Mouse (Mus musculus): ENCODE measurements around the gene Pcgf2. TPM values are rescaled to one million over a fixed set of nuclear protein-coding genes. Genes with fewer than 3 reads are reported as not detected.

The Pcgf2 gene
- total and polyA plus RNA-seq, 2 experiments = 0.37 to 12.0 TPM

DNA sequence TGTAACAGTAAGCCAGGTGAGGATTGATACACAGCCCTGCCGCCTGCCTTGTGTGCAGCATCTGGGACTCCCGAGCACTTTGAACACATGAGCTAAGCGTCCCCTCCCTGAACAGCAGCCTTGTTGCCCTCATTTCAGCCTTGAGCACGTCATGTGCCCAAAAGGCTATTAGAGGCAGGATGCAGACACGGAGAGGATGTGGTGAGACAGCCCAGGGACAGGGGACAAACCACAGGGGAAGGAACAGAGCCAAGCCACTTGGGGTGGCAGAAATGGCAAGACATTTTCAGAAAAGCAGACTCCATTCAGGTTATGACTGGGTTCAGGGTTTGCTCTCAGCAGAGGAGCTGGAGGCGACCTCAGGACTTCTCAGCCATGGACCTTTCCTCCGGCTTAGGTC, 28.0 kb upstream of the Pcgf2 start:
- Histone ChIP-seq H3K4me1 (ENCODE audit: control insufficient read depth, insufficient read depth, low read length) (0 out of 2 replicates have a peak, but pooled peaks cover 1% of the 10 kb centered on the region), H3K36me3 (ENCODE audit: control insufficient read depth, insufficient read depth, low read length) (peaks cover 16% of the 10 kb centered on the region), H3K79me2 (ENCODE audit: control insufficient read depth, insufficient read depth, low read length) (no peaks in the 10 kb centered on the region), H3K9ac (ENCODE audit: low read depth, low read length) (no peak overlapping the region), H3K27me3 (ENCODE audit: control insufficient read depth, insufficient read depth, low read length) (no peaks in the 10 kb centered on the region), H3K27ac (replicated peaks; ENCODE audit: insufficient read depth, low read depth, low read length) (no peak overlapping the region), H3K4me3 (ENCODE audit: insufficient read depth, low read depth, low read length) (no peak overlapping the region)
- no peak for DNase-seq (ENCODE audit: extremely low read depth, low read depth, low spot score)
- TF ChIP-seq CTCF (IDR thresholded peaks at IDR 0.05; ENCODE audit: low read depth, low read length) (no peak), POLR2A (IDR thresholded peaks at IDR 0.05; ENCODE audit: extremely low read depth, insufficient read depth, low read length) (no peak)
- 87% methylated on average over 7 of the region's 7 CpGs for WGBS

DNA sequence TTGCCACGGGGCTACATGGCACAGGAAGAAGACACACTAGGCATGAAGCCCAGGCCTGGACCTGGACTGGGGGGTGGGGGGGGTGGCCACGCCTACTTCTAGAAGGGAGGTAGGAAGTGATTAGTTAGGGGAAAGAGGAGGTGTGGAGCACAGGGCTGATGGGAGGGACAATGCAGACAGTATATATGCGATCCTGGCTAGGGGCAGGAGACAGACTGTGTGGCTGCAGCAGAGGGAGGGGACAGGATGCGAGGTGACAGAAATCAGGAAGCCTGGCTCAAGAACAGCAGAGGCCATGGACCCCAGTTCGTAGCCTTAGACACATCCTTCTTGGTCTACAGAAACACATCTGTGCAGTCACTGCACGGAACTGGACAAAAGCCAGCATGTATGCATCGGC, 23.4 kb upstream of the Pcgf2 start:
- Histone ChIP-seq H3K79me2 (ENCODE audit: control insufficient read depth, insufficient read depth, low read length) (no peaks in the 10 kb centered on the region), H3K9ac (ENCODE audit: low read depth, low read length) (no peak overlapping the region), H3K27ac (replicated peaks; ENCODE audit: insufficient read depth, low read depth, low read length) (no peak overlapping the region), H3K4me3 (ENCODE audit: insufficient read depth, low read depth, low read length) (no peak overlapping the region), H3K36me3 (ENCODE audit: control insufficient read depth, insufficient read depth, low read length) (peaks cover 16% of the 10 kb centered on the region; the same call in 1 of the 2 replicates), H3K4me1 (ENCODE audit: control insufficient read depth, insufficient read depth, low read length) (0 out of 2 replicates have a peak, but pooled peaks cover 1% of the 10 kb centered on the region), H3K27me3 (ENCODE audit: control insufficient read depth, insufficient read depth, low read length) (no peaks in the 10 kb centered on the region)
- TF ChIP-seq POLR2A (IDR thresholded peaks at IDR 0.05; ENCODE audit: extremely low read depth, insufficient read depth, low read length) (no peak), CTCF (IDR thresholded peaks at IDR 0.05; ENCODE audit: low read depth, low read length) (no peak)
- no peak for DNase-seq (ENCODE audit: extremely low read depth, low read depth, low spot score)
- 73% methylated on average over 7 of the region's 7 CpGs for WGBS

DNA sequence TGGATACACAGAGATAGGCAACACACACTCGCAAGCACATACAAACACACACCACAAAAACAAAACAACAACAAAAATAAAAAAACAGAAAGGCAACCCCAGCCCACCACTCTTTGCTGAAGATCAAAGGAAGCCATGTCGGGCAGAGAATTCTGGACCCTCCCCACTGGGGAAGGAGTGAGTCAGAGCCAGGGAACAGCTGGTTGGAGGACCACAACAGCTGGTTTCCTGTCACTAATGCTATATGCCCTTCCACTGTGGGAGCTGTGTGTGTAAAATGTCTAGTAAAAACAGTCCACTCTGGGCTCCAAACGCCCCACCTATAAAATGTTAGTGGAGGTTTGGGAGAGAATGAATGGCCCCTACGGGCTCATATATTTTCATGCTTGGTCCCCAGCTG, 21.0 kb upstream of the Pcgf2 start:
- Histone ChIP-seq H3K9ac (ENCODE audit: low read depth, low read length) (no peak overlapping the region), H3K4me1 (ENCODE audit: control insufficient read depth, insufficient read depth, low read length) (0 out of 2 replicates have a peak, but pooled peaks cover 1% of the 10 kb centered on the region), H3K27me3 (ENCODE audit: control insufficient read depth, insufficient read depth, low read length) (no peaks in the 10 kb centered on the region), H3K4me3 (ENCODE audit: insufficient read depth, low read depth, low read length) (no peak overlapping the region), H3K27ac (replicated peaks; ENCODE audit: insufficient read depth, low read depth, low read length) (no peak overlapping the region), H3K36me3 (ENCODE audit: control insufficient read depth, insufficient read depth, low read length) (peaks cover 13% of the 10 kb centered on the region; the same call in 1 of the 2 replicates), H3K79me2 (ENCODE audit: control insufficient read depth, insufficient read depth, low read length) (no peaks in the 10 kb centered on the region)
- 93% methylated on average over 4 of the region's 4 CpGs for WGBS
- TF ChIP-seq CTCF (IDR thresholded peaks at IDR 0.05; ENCODE audit: low read depth, low read length) (no peak), POLR2A (IDR thresholded peaks at IDR 0.05; ENCODE audit: extremely low read depth, insufficient read depth, low read length) (no peak)
- no peak for DNase-seq (ENCODE audit: extremely low read depth, low read depth, low spot score)

DNA sequence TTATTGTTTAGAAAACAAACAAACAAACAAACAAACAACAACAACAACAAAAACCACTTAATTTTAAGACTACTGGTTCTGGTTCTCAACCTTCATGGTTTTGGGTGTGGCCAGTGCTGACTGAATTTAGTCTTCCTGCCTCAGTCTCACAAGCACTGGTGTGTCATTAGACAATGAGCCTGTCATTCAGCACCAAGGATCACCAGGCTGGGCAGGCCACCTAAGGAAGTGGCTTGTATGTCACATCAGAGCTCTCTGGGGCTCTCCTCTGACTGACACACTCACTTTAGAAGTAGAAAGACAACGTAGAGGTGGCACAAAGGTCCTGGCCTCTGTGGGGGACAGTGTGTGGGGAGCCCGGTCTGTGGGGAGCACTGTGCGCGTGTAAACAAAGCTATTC, 18.7 kb upstream of the Pcgf2 start:
- no peak for DNase-seq (ENCODE audit: extremely low read depth, low read depth, low spot score)
- peaks cover 9% of the 10 kb centered on the region; the same call in 1 of the 2 replicates for H3K4me1 ChIP-seq (ENCODE audit: control insufficient read depth, insufficient read depth, low read length)
- H3K4me3 ChIP-seq (ENCODE audit: insufficient read depth, low read depth, low read length) = no peak overlapping the region
- WGBS = 84% methylated on average over 4 of the region's 4 CpGs
- H3K79me2 ChIP-seq (ENCODE audit: control insufficient read depth, insufficient read depth, low read length) = no peaks in the 10 kb centered on the region
- no peak overlapping the region for H3K27ac ChIP-seq (replicated peaks; ENCODE audit: insufficient read depth, low read depth, low read length)
- TF ChIP-seq POLR2A (IDR thresholded peaks at IDR 0.05; ENCODE audit: extremely low read depth, insufficient read depth, low read length) (no peak), CTCF (IDR thresholded peaks at IDR 0.05; ENCODE audit: low read depth, low read length) (no peak)
- no peak overlapping the region for H3K9ac ChIP-seq (ENCODE audit: low read depth, low read length)
- H3K27me3 ChIP-seq (ENCODE audit: control insufficient read depth, insufficient read depth, low read length) = no peaks in the 10 kb centered on the region
- peaks cover 13% of the 10 kb centered on the region; the same call in 1 of the 2 replicates for H3K36me3 ChIP-seq (ENCODE audit: control insufficient read depth, insufficient read depth, low read length)

DNA sequence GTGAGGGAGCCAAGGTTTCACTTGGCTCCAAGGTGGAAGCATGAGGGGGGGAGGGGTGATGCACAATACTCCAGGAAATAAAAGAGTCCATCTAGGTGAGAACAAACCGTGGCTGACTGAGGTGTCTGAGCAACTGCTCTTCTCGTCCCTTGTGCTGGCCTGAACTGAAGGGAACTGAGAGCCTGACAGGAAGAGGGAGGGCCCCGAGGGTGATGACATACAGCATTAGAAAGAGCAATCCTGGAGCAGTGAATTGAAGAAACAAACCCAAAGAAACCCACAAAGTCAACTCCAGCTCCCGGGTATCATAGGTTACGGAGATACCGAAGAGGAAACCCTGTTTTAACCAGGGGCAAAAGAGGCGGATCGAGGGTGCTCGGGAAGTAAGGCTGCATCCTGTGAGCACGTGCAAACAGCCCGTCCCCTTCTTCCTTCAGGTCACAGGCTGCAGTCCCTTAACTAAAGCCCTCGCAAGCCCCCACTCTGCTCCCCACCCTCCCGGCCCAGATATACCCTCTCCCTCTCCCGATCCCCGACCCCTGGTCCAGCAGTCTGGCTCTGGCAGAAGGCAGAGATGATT, 18.1 kb upstream of the Pcgf2 start:
- H3K9ac ChIP-seq (ENCODE audit: low read depth, low read length) = no peak overlapping the region
- DNase-seq (ENCODE audit: extremely low read depth, low read depth, low spot score) = no peak
- H3K36me3 ChIP-seq (ENCODE audit: control insufficient read depth, insufficient read depth, low read length) = peaks cover 13% of the 10 kb centered on the region; the same call in 1 of the 2 replicates
- H3K4me1 ChIP-seq (ENCODE audit: control insufficient read depth, insufficient read depth, low read length) = peaks cover 11% of the 10 kb centered on the region
- no peak overlapping the region for H3K4me3 ChIP-seq (ENCODE audit: insufficient read depth, low read depth, low read length)
- no peaks in the 10 kb centered on the region for H3K27me3 ChIP-seq (ENCODE audit: control insufficient read depth, insufficient read depth, low read length)
- TF ChIP-seq CTCF (IDR thresholded peaks at IDR 0.05; ENCODE audit: low read depth, low read length) = no peak
- no peak for TF ChIP-seq POLR2A (IDR thresholded peaks at IDR 0.05; ENCODE audit: extremely low read depth, insufficient read depth, low read length)
- 75% methylated on average over 15 of the region's 15 CpGs for WGBS
- no peak overlapping the region for H3K27ac ChIP-seq (replicated peaks; ENCODE audit: insufficient read depth, low read depth, low read length)
- H3K79me2 ChIP-seq (ENCODE audit: control insufficient read depth, insufficient read depth, low read length) = no peaks in the 10 kb centered on the region

Data from liver, adult 2 months (tissue).